Mouse (Mus musculus): ENCODE measurements at regions not wholly inside any gene's neighbourhood (a gene's known extent, or its start where the extent isn't known, plus 50 kb on each side); places are given as distances from the start of the nearest gene placed in this dataset.

DNA sequence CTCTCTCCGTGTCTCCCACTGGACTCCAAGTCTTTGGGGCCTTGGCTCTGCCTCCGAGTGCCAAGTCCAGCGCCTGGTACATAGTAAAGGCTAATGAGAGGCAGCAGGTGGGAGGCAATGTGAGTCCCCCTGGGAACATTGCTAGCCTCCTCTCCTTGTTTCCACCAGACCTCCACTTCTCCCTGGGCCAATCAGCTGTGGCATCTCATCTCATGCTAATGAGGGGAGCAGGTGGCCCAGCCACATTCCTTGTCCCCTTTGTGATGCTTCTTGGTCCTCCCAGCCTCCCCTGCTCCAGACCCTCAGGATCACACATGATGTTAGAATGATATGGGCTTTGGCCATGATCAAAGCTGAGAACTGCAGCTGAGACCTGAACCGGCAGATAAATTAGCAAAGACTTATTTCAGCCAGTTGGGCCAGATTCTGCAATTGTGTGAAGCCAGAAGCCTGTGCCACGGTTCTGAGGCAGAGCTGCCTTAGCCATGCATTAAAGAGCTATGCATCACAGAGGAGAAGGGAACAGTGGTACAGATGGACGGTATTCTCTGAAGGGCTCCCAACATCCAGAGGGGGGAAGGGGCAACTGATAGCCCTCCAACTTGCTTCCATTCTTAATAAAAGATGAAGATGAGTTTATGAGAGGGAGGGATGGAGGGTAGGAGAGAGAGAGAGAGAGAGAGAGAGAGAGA, 208.0 kb upstream of the Id2 start:
- TF ChIP-seq CTCF (conservative IDR thresholded peaks at IDR 0.05; ENCODE audit: low read length) (no peak), POU5F1 (IDR thresholded peaks at IDR 0.05; ENCODE audit: borderline replicate concordance, low read length) (no peak)
